Mouse (Mus musculus) fat pad, adult 2 months (tissue): Measurements from ENCODE around the gene Cd300c2.
"Not testable (repeated sequence)": the region's sequence is repeated elsewhere in the genome, so short reads cannot be mapped to it uniquely, and the experiment has no call there.

Experiments used
- DNase-seq: peaks from one replicate; pipeline ENCODE4 v3.0.0-alpha.2; 2011; ENCODE audit warnings: low read depth, low spot score; ENCODE audit errors: extremely low read depth

The Cd300c2 gene

GRCm38 (mm10) chr11:115001474-115002040 is at the start of gene Cd300c2:
TSS of gene Cd300c2 (minus strand) at chr11:115001880.
- DNase-seq, result no peak

- DNase-seq, result no peak
Measured at GRCm38 (mm10) chr11:115049282-115049895, 47.7 kb upstream of the Cd300c2 start.

- DNase-seq, result no peak
Measured at GRCm38 (mm10) chr11:115048259-115048658, 46.6 kb upstream of the Cd300c2 start, which contains the start of gene Cd300ld3. TSS of gene Cd300ld3 (minus strand) at chr11:115048409.

- DNase-seq, result not testable (repeated sequence)
Measured at GRCm38 (mm10) chr11:115037669-115038068, 36.0 kb upstream of the Cd300c2 start, which contains the start of gene Cd300ld5. TSS of gene Cd300ld5 (minus strand) at chr11:115037769.

GRCm38 (mm10) chr11:115026912-115027311 is 25.2 kb upstream of the Cd300c2 start, which contains the start of gene Cd300ld4:
TSS of gene Cd300ld4 (minus strand) at chr11:115027012.
- not testable (repeated sequence) for DNase-seq

- DNase-seq, result not testable (repeated sequence)
Measured at GRCm38 (mm10) chr11:115016093-115016492, 14.4 kb upstream of the Cd300c2 start, which contains the start of gene Cd300ld2. TSS of gene Cd300ld2 (minus strand) at chr11:115016193.

- no peak for DNase-seq
Measured at GRCm38 (mm10) chr11:115004070-115004469, 2.4 kb upstream of the Cd300c2 start.

- DNase-seq, result no peak
Measured at GRCm38 (mm10) chr11:114989793-114990192, 11.9 kb downstream of the Cd300c2 start, which contains the start of gene Cd300ld. TSS of gene Cd300ld (minus strand) at chr11:114989922.

- DNase-seq, result no peak
Measured at GRCm38 (mm10) chr11:114981866-114982265, 19.8 kb downstream of the Cd300c2 start.

GRCm38 (mm10) chr11:114972726-114973125 is 29.0 kb downstream of the Cd300c2 start:
- DNase-seq, result no peak

- no peak for DNase-seq
Measured at GRCm38 (mm10) chr11:114968752-114969207, 32.9 kb downstream of the Cd300c2 start, which contains the start of gene Cd300c. TSS of gene Cd300c (minus strand) at chr11:114969157.

GRCm38 (mm10) chr11:114965182-114965828 is 36.4 kb downstream of the Cd300c2 start:
- no peak for DNase-seq

- no peak for DNase-seq
Measured at GRCm38 (mm10) chr11:114960369-114960768, 41.3 kb downstream of the Cd300c2 start.
